ENCODE assay signal across 24 mouse cellular contexts in the genomic region with DNA sequence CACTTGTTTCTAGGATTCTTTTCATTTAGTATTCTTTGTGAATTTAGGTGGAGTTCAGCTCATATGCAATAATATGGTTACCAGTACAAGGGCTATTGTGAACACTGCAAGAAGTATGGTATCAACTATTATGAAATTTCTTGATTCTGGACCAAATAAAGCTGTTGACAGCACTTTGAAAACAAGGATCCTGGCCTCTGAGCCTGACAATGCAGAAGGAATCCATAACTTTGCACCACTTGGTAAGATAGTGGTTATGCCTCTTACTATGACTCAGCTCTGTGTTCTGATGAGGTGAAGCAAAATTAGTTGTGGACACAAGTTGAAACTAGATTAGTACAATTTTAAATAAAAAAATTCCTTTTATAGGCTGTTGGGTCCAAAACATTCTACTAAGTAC.
DNase-seq lines count a peak whose midpoint lies in the region; ATAC-seq and TF ChIP-seq lines count a peak whose summit lies in the region.
"Had no signal": no experiment of that assay in that cellular context is flagged by ENCODE, and none has a peak within 500 bp of the region (broad histone marks: within the 10 kb centered on the region; RNA-seq: fewer than 3 reads in every experiment).

No protein-coding gene starts in this region.

- no peaks in the 10 kb centered on the region for H3K9me3 ChIP-seq in limb, embryonic 10.5 days (replicated peaks)
- no peaks in the 10 kb centered on the region for H3K9me3 ChIP-seq in midbrain, postnatal 0 days (ENCODE audit: low read length)
- H3K9me3 ChIP-seq: embryonic facial prominence, embryonic 10.5 days; embryonic facial prominence, embryonic 12.5 days; forebrain, embryonic 10.5 days; forebrain, embryonic 12.5 days had no signal

- H3K9ac ChIP-seq in midbrain, postnatal 0 days (replicated peaks; ENCODE audit: low read length, poor library complexity, severe bottlenecking) = no peak overlapping the region
- H3K9ac ChIP-seq: embryonic facial prominence, embryonic 12.5 days; forebrain, embryonic 12.5 days had no signal

- no peak for ATAC-seq in midbrain, postnatal 0 days (ENCODE audit: low FRiP score)
- ATAC-seq: activated CD4-positive, CD25-positive, alpha-beta regulatory T cell, adult 4 months; forebrain, embryonic 14.5 days; forebrain, embryonic 16.5 days; Patski had no signal

- TF ChIP-seq CTCF in midbrain, postnatal 0 days (IDR thresholded peaks at IDR 0.05) = no peak

- peaks cover 96% of the 10 kb centered on the region for H3K36me3 ChIP-seq in limb, embryonic 10.5 days
- peaks cover 26% of the 10 kb centered on the region for H3K36me3 ChIP-seq in midbrain, postnatal 0 days (ENCODE audit: insufficient read depth, low read length)

- no peak overlapping the region for H3K4me2 ChIP-seq in midbrain, postnatal 0 days (ENCODE audit: low read depth, low read length, poor library complexity, severe bottlenecking)
- H3K4me2 ChIP-seq: embryonic facial prominence, embryonic 12.5 days; forebrain, embryonic 12.5 days had no signal

- no peaks in the 10 kb centered on the region for H3K4me1 ChIP-seq in limb, embryonic 10.5 days
- H3K4me1 ChIP-seq in midbrain, postnatal 0 days (ENCODE audit: insufficient read depth, low read length) = no peaks in the 10 kb centered on the region
- H3K4me1 ChIP-seq: embryonic facial prominence, embryonic 10.5 days; embryonic facial prominence, embryonic 12.5 days; forebrain, embryonic 10.5 days; forebrain, embryonic 12.5 days had no signal

- H3K27me3 ChIP-seq in limb, embryonic 10.5 days (ENCODE audit: low read depth, poor library complexity, severe bottlenecking) = no peaks in the 10 kb centered on the region
- no peaks in the 10 kb centered on the region for H3K27me3 ChIP-seq in midbrain, postnatal 0 days (ENCODE audit: insufficient read depth, low read length)
- H3K27me3 ChIP-seq: embryonic facial prominence, embryonic 12.5 days; forebrain, embryonic 12.5 days; Patski had no signal

- DNase-seq in lung, postnatal 25 days (ENCODE audit: low spot score) = peak; percentile 6
- no peak for DNase-seq in lung, postnatal 4 days
- DNase-seq in NIH3T3 (ENCODE audit: low read depth) = peak; percentile 21
- peak; percentile 64 for DNase-seq in adipocyte (ENCODE audit: low spot score)
- DNase-seq in fibroblast of lung, adult 2 months (ENCODE audit: low read depth) = peak; percentile 12
- DNase-seq in limb, embryonic 10.5 days (ENCODE audit: low spot score) = no peak
- no peak for DNase-seq in layer of hippocampus, adult 9-10 months (ENCODE audit: low spot score)
- no peak for DNase-seq in midbrain, postnatal 0 days (ENCODE audit: low spot score)
- DNase-seq: adrenal gland, adult 2 months; adrenal gland, postnatal 10 days; adrenal gland, postnatal 25 days; cerebellum, adult 11-12 months; cerebellum, adult 2 months; cerebellum, adult 9-10 months; cerebellum, postnatal 10 days; cerebellum, postnatal 25 days had no signal

- no peak overlapping the region for H3K4me3 ChIP-seq in limb, embryonic 10.5 days
- no peak overlapping the region for H3K4me3 ChIP-seq in midbrain, postnatal 0 days (ENCODE audit: low read depth, low read length)
- H3K4me3 ChIP-seq: embryonic facial prominence, embryonic 10.5 days; embryonic facial prominence, embryonic 12.5 days; forebrain, embryonic 10.5 days; forebrain, embryonic 12.5 days had no signal

- no peak overlapping the region for H3K27ac ChIP-seq in limb, embryonic 10.5 days
- H3K27ac ChIP-seq in midbrain, postnatal 0 days (ENCODE audit: low read depth, low read length) = no peak overlapping the region
- H3K27ac ChIP-seq: embryonic facial prominence, embryonic 10.5 days; embryonic facial prominence, embryonic 12.5 days; forebrain, embryonic 10.5 days; forebrain, embryonic 12.5 days had no signal

Comparison
In these comparisons a context has a peak if more than half of its experiments do, and no peak if none do; other contexts are left out.
1. DNase-seq: peak in lung, postnatal 25 days (single experiment), NIH3T3 (single experiment), adipocyte (single experiment) and fibroblast of lung, adult 2 months (single experiment); none in lung, postnatal 4 days (0 of 2), limb, embryonic 10.5 days (single experiment), layer of hippocampus, adult 9-10 months (single experiment) and midbrain, postnatal 0 days (single experiment).